ENCODE assay signal across 8 mouse cellular contexts in the genomic region with DNA sequence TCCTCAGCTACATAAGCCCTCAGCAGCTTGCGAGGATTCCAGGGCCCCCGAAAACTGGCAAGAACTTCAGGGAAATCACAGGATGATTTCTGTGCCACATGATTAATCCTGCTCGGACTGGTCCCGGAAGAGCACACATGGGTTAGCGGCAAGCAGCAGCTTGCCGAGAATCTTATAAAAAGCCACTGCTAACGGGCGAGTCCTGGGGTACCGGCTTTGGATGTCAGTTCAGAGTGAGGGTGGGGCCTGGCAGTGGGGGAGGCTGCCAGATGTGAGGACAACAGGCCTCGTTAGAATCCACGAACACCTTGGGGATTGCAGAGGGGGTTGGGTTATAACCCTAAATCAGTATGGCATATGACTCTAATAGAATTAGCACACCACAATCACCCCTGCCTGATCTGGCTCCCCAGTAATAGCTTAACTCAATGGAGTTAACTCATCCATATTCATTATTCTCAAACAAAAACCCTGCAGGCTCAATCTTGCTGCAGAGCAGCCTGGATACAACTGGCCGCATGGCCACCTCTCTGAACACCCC. TPM values are rescaled to one million over a fixed set of nuclear protein-coding genes. Genes with fewer than 3 reads are reported as not detected.
A peak's percentile ranks its signal among the peaks of the same experiment; 100 is the strongest.
DNase-seq lines count a peak whose midpoint lies in the region; ATAC-seq lines count a peak whose summit lies in the region.
"Had no signal": no experiment of that assay in that cellular context is flagged by ENCODE, and none has a peak within 500 bp of the region (broad histone marks: within the 10 kb centered on the region; RNA-seq: fewer than 3 reads in every experiment).

No protein-coding gene starts in this region.

- ATAC-seq in forebrain, embryonic 12.5 days (ENCODE audit: low FRiP score): peak; percentile 73
- no peak for ATAC-seq in limb, embryonic 12.5 days (ENCODE audit: insufficient number of reproducible peaks, insufficient read depth, low FRiP score, low TSS enrichment, low read depth)

- H3K4me1 ChIP-seq in forebrain, embryonic 12.5 days: peaks cover 65% of the 10 kb centered on the region
- peaks cover 66% of the 10 kb centered on the region for H3K4me1 ChIP-seq in limb, embryonic 12.5 days (replicated peaks)

- H3K9ac ChIP-seq in forebrain, embryonic 12.5 days: peak overlapping the region; percentile 61
- peak overlapping the region; percentile 40 for H3K9ac ChIP-seq in limb, embryonic 12.5 days (replicated peaks)

- peak overlapping the region; percentile 86 for H3K27ac ChIP-seq in forebrain, embryonic 12.5 days
- peak overlapping the region; percentile 56; the same call in 1 of the 2 replicates for H3K27ac ChIP-seq in limb, embryonic 12.5 days

- H3K4me2 ChIP-seq in forebrain, embryonic 12.5 days: peak overlapping the region; percentile 69
- peak overlapping the region; percentile 83 for H3K4me2 ChIP-seq in limb, embryonic 12.5 days

- 2% methylated on average over 12 of the region's 12 CpGs for WGBS in forebrain, embryonic 12.5 days
- WGBS in limb, embryonic 12.5 days: 4% methylated on average over 12 of the region's 12 CpGs

- H3K27me3 ChIP-seq in forebrain, embryonic 12.5 days: no peaks in the 10 kb centered on the region
- H3K27me3 ChIP-seq in limb, embryonic 12.5 days: peaks cover 5% of the 10 kb centered on the region; the same call in 1 of the 2 replicates

- peak overlapping the region; percentile 52 for H3K4me3 ChIP-seq in forebrain, embryonic 12.5 days (replicated peaks)
- H3K4me3 ChIP-seq in limb, embryonic 12.5 days (replicated peaks): peak overlapping the region; percentile 25

- DNase-seq in urinary bladder, postnatal 25 days (ENCODE audit: low spot score): peak; percentile 26
- no peak for DNase-seq in urinary bladder, postnatal 36 days (ENCODE audit: low spot score in 2 of 2)
- DNase-seq in retina, postnatal 1 day: no peak
- no peak for DNase-seq in cerebellum, adult 18-20 months
- no peak for DNase-seq in adrenal gland, postnatal 10 days
- DNase-seq: adrenal gland, postnatal 14 days had no signal

- no peaks in the 10 kb centered on the region for H3K9me3 ChIP-seq in forebrain, embryonic 12.5 days
- 0 out of 2 replicates have a peak, but pooled peaks cover 8% of the 10 kb centered on the region for H3K9me3 ChIP-seq in limb, embryonic 12.5 days

- H3K36me3 ChIP-seq in forebrain, embryonic 12.5 days (replicated peaks): 0 out of 2 replicates have a peak, but pooled peaks cover 15% of the 10 kb centered on the region
- H3K36me3 ChIP-seq in limb, embryonic 12.5 days: peaks cover 10% of the 10 kb centered on the region

RNA-seq across cellular contexts. Expression of gene Pdpn, which starts 2.3 kb away (rescaled TPM):
- polyA plus RNA-seq in forebrain, embryonic 12.5 days (2016; fragmentation: Nextera tagmentation; extraction: Ambion mirVana): 61.5 and 68.0 TPM in 2 replicates
- 41.5 and 43.7 TPM in 2 replicates for polyA plus RNA-seq in limb, embryonic 12.5 days (2016; fragmentation: Nextera tagmentation; extraction: Ambion mirVana)
- total RNA-seq in adrenal gland, postnatal 10 days (2021): 10 to 100 TPM in 1 of 2 experiments, 1 to 10 TPM in 1; 9.3 to 11.1 TPM

RNA-seq across cellular contexts. Expression of gene Lrrc38, which starts 52.5 kb away (rescaled TPM):
- not detected in 2 replicates for polyA plus RNA-seq in forebrain, embryonic 12.5 days (2016; fragmentation: Nextera tagmentation; extraction: Ambion mirVana)
- 0.63 and 0.67 TPM in 2 replicates for polyA plus RNA-seq in limb, embryonic 12.5 days (2016; fragmentation: Nextera tagmentation; extraction: Ambion mirVana)
- total RNA-seq in adrenal gland, postnatal 10 days (2021): under 1 TPM; 0.36 to 0.61 TPM
- total RNA-seq: adrenal gland, postnatal 14 days had no signal
